Mouse (Mus musculus): ENCODE results near the gene Thap12.

The Thap12 gene

DNA sequence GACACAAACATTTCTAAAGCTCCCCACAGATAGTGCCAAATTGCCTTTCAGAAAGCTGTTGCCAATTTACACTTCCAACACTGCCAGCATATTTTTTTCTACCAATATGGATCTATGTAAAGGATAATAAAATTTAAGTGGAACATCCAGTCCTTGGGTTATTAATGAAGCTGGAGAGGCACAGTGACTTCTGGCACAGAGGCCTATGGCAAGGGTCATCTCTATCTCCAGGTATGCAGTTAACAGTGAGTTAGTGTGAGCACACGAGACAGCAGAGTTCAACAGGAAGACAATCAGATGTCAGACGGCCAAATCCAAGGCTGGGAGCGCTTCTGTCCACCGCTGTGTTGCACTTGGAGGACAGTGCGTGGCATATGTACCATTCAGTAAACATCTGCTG lies 4.9 kb upstream of the Thap12 start:
- no peak for DNase-seq (ENCODE audit: low spot score)

GRCm38 (mm10) chr7:98698590-98698989 lies 4.3 kb upstream of the Thap12 start:
- no peak for DNase-seq (ENCODE audit: low spot score)

DNA sequence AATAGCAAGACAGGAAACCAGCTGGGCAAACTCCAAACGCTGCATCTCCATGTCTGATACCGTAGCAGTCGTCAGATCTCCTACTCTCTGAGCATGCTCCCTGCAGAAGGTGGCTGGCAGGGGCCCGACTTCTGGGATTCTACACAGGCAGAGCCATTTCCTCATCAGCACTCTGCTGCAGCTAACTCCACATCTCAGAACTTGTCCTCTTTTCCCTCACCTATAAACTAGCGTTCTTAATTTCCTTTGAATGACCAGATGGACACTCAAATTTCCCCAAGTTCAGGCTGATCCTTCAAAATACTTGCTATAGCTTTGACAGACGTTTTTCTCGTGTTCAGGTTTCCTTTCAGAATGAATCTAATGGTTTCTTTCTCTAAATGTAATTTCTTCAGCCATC lies 1.1 kb upstream of the Thap12 start:
- DNase-seq (ENCODE audit: low spot score): no peak

DNA sequence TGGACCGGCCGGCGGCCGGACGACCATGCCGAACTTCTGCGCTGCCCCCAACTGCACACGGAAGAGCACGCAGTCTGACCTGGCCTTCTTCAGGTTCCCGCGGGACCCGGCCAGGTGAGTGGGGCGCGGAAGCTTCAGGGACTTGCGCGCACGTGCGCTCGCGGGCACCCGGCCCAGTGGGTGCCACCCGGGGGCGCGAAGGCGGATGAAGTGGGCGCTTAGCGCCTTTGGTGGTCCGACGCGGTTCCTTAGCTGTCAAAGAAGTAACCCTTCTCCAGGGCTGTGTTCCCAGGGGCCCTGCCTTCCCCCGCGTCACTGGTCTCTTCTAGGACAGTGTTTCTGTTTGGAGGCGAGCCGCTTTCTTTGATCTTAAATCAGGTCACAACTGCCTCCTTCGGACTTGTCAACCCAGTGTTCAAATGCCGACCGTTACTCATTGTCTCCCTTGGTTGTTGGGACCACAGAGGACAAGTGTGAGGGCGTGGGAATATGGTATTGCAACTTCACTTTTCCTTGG lies 520 bp downstream of the Thap12 start:
- no peak for DNase-seq (ENCODE audit: low spot score)

GRCm38 (mm10) chr7:98704276-98704675 lies 1.4 kb downstream of the Thap12 start:
- DNase-seq (ENCODE audit: low spot score): no peak

DNA sequence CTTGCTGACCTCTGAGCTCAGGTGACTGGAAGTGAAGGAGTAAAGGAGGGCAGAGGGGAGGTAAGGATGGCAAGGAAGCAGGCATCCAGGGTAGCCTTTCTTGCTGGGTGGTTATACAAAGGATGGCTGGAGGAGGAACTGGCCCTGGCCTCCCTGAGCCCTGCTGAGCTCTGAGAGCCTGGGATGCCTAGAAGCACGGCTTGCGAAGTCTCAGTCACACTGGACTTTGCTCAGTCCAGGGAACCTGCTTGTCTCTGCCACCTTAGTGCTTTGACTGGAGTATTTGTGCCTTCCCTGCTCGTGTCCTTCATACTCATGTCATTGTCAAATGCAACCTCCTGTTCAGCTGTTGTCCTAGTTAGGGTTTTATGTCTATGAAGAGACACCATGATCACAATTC lies 10.8 kb downstream of the Thap12 start:
- DNase-seq (ENCODE audit: low spot score): no peak

DNA sequence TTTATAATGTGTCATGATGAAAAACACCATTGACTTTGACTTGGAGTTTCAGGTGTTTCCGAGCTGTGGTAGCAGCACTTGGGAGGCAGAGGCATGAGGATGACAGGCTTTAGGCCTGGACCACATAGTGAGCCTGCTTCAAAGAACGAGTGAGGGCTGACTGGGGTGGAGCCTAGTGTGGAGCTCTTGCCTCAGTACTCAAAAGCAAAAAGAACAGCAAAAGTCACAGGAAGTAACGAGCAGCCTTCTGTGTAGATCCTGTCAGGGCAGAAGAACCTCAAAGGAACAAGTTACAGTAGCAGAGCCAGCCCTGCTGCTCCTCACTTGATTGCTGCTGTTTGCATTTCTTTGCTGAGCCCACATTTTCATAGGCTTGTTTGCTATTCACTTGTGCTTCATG lies 14.5 kb downstream of the Thap12 start:
- DNase-seq (ENCODE audit: low spot score): no peak

GRCm38 (mm10) chr7:98719761-98720160 lies 16.9 kb downstream of the Thap12 start:
- DNase-seq (ENCODE audit: low spot score): no peak

- no peak for DNase-seq (ENCODE audit: low spot score)
Observed at GRCm38 (mm10) chr7:98720731-98721130, 17.8 kb downstream of the Thap12 start.

- DNase-seq (ENCODE audit: low spot score): no peak
Observed at GRCm38 (mm10) chr7:98721172-98721571, 18.3 kb downstream of the Thap12 start.

GRCm38 (mm10) chr7:98721623-98722022 lies 18.7 kb downstream of the Thap12 start:
- DNase-seq (ENCODE audit: low spot score): no peak

DNA sequence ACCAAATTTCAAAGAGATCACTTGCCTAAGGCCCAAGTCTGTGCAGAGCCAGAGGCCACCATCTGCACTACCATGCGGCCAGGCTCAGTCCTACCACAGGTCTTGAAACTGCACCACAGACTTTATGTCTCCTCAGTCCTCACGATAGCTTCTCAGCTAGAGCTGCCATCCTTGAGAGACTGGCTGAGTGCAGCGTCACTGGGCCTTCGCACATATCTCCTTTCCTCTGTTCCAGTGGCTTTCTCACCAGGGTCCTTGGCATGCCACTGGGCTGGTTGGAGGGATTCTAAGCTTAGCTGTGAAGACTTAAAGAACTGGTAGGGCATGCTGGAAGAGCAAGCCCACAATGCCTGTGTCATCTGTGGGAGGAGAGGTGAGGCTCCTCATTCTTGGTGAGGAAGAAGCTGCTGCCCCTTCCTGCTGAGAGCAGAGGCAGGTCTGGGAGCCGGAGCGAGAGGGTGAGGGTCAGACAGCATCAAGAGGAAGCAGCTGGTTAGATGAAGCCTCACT lies 22.8 kb downstream of the Thap12 start:
- no peak for DNase-seq (ENCODE audit: low spot score)

- no peak for DNase-seq (ENCODE audit: low spot score)
Observed at GRCm38 (mm10) chr7:98727986-98728385, 25.1 kb downstream of the Thap12 start.

DNA sequence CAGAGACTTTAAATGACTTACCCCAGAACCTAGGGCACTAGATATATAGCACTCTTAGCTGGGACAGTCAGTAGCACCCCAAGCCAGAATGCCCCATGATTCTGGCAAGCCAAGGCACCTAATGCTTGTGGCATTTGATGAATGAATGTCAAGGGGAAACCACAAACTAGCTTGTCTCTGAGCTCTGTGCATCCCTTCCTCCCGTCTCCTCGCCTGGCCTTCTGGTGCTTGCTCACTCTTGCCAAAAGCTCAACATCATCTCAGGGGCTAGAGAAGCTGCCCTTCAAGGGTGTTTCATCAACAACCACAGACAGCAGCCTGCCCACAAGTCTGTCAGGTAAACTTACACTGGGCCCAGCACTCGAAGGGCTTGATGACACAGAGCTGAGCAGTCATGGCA lies 25.6 kb downstream of the Thap12 start:
- DNase-seq (ENCODE audit: low spot score): no peak

GRCm38 (mm10) chr7:98729661-98730271 lies 26.9 kb downstream of the Thap12 start:
- no peak for DNase-seq (ENCODE audit: low spot score)

DNA sequence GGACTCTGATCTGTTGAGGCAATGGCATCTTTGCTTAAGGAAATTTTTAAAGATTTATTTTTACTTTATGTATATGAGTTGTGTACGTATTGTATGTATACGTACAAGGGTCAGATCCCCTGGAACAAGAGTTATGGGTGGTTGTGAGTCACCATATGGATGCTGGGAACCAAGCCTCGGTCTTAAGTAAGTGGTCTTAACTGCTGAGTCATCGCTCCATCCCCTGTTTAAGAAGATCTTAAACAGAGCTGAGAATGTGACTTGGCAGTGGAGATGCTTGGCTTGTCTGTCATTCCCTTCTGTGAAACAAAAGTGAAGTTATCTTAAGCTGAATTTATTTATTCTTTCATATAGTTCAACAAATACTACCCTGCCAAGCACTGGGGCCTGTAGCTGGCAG lies 31.1 kb downstream of the Thap12 start:
- DNase-seq (ENCODE audit: low spot score): no peak

- DNase-seq (ENCODE audit: low spot score): no peak
Observed at GRCm38 (mm10) chr7:98734876-98735275, 32.0 kb downstream of the Thap12 start.

- DNase-seq (ENCODE audit: low spot score): no peak
Observed at GRCm38 (mm10) chr7:98736780-98737550, 34.1 kb downstream of the Thap12 start.

- no peak for DNase-seq (ENCODE audit: low spot score)
Observed at GRCm38 (mm10) chr7:98740363-98740762, 37.5 kb downstream of the Thap12 start.

GRCm38 (mm10) chr7:98743312-98743711 lies 40.4 kb downstream of the Thap12 start:
- peak; percentile 61 for DNase-seq (ENCODE audit: low spot score)

GRCm38 (mm10) chr7:98750404-98750803 lies 47.5 kb downstream of the Thap12 start:
- no peak for DNase-seq (ENCODE audit: low spot score)

DNA sequence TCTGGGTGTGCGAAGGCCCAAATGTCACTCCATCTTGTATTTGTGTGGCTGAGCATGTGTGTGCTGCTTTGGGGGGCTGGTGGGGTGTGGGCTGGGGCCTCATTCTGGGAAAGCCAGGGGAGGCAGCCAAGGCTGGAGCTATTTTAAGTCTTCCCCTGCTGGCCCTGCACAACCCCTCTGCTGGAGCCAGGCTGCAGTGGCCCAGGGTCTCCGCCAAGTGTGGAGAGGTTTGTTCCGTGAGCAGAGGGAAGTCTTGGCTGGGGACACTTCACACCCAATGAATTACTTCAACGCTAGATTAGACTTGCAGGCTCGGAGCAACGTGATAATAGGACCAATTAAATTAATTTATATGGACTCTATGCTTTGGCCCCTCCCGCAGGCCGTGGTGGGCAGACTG lies 49.8 kb downstream of the Thap12 start:
- no peak for DNase-seq (ENCODE audit: low spot score)

DNA sequence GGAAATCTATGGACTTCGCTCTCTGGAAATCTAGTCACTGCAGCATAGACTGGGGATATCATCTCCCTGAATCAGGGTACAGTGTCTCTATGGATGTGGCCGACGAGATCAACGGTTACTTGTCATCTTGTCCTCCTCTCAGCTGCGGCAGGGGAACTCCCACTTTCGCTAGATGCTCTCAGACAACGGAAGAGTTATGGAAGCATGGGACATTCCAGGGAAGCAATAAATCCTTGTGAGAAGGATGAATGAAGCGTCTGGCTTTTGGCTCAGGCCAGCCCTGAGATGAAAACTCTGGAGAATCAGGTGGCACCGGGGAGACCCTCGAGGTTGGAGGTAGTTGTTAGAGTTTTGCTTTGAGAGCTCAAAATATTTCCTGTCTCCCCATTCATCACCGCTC lies 53.1 kb downstream of the Thap12 start:
- no peak for DNase-seq (ENCODE audit: low spot score)
